Mouse (Mus musculus) embryonic fibroblast, embryonic 13.5 days (primary cell): ENCODE data around the gene Mgat4e. TPM values are rescaled to one million over a fixed set of nuclear protein-coding genes. Genes with fewer than 3 reads are reported as not detected.
"Not testable (repeated sequence)": the region's sequence is repeated elsewhere in the genome, so short reads cannot be mapped to it uniquely, and the experiment has no call there.

Experiments
- H3K27ac ChIP-seq: 2 replicates; pipeline ENCODE4 v1.5.1; 2012; ENCODE audit warnings: low read length, control low read depth, inconsistent platforms; ENCODE audit not compliant: insufficient read depth
- H3K4me1 ChIP-seq: 2 replicates; pipeline ENCODE4 v1.6.1; 2011; ENCODE audit warnings: low read length; ENCODE audit not compliant: control insufficient read depth, insufficient read depth
- H3K4me3 ChIP-seq: 2 replicates; pipeline ENCODE4 v1.5.1; 2011; ENCODE audit warnings: mild to moderate bottlenecking, control low read depth, low read length; ENCODE audit not compliant: insufficient read depth
- CTCF ChIP-seq: IDR thresholded peaks from 2 replicates; pipeline ENCODE4 v1.5.1; 2011; ENCODE audit warnings: mild to moderate bottlenecking, control low read depth, low read length, moderate library complexity, borderline replicate concordance; ENCODE audit not compliant: insufficient read depth
- POLR2A ChIP-seq: IDR thresholded peaks from 2 replicates; pipeline ENCODE4 v1.6.1; 2011; ENCODE audit warnings: low read depth, mild to moderate bottlenecking, control low read depth, low read length, moderate library complexity
- polyA plus RNA-seq: library from polyadenylated mRNA; stranded (reverse); fragments of >200 nt; gene quantifications from 2 replicates; pipeline ENCODE4 v1.2.4, GENCODE M21; 2011; ENCODE audit warnings: low read depth; ENCODE audit not compliant: missing spikeins, insufficient read length

Gene Mgat4e
- polyA plus RNA-seq, 1 experiment = not detected

- Histone ChIP-seq H3K4me1 (no peaks in the 10 kb centered on the region; the same call in 1 of the 2 replicates), H3K27ac (no peak overlapping the region), H3K4me3 (no peak overlapping the region)
- TF ChIP-seq CTCF (no peak), POLR2A (no peak)
These were observed 9.0 kb upstream of the Mgat4e start for GRCm38 (mm10) chr1:134558511-134558910.

GRCm38 (mm10) chr1:134556671-134557218 is 7.3 kb upstream of the Mgat4e start:
- H3K27ac ChIP-seq = peak overlapping the region; percentile 23
- H3K4me1 ChIP-seq = no peaks in the 10 kb centered on the region; the same call in 1 of the 2 replicates
- peak overlapping the region; percentile 38 for H3K4me3 ChIP-seq
- TF ChIP-seq CTCF (no peak), POLR2A (peak; percentile 89)

GRCm38 (mm10) chr1:134555871-134556670 is 6.6 kb upstream of the Mgat4e start:
- peak overlapping the region; percentile 38 for H3K4me3 ChIP-seq
- H3K4me1 ChIP-seq = no peaks in the 10 kb centered on the region; the same call in 1 of the 2 replicates
- H3K27ac ChIP-seq = peak overlapping the region; percentile 23
- TF ChIP-seq CTCF (no peak), POLR2A (peak; percentile 12; the same call in 1 of the 2 replicates)

- Histone ChIP-seq H3K4me3 (no peak overlapping the region), H3K27ac (no peak overlapping the region), H3K4me1 (no peaks in the 10 kb centered on the region; the same call in 1 of the 2 replicates)
- TF ChIP-seq POLR2A (no peak), CTCF (no peak)
These were observed 5.9 kb upstream of the Mgat4e start for GRCm38 (mm10) chr1:134555240-134555870.

- no peaks in the 10 kb centered on the region; the same call in 1 of the 2 replicates for H3K4me1 ChIP-seq
- peak overlapping the region; percentile 88 for H3K27ac ChIP-seq
- TF ChIP-seq CTCF = no peak
- no peak for TF ChIP-seq POLR2A
- H3K4me3 ChIP-seq = no peak overlapping the region
These were observed 2.9 kb upstream of the Mgat4e start for GRCm38 (mm10) chr1:134552396-134552795.

GRCm38 (mm10) chr1:134551869-134552268 is 2.4 kb upstream of the Mgat4e start:
- Histone ChIP-seq H3K4me3 (no peak overlapping the region), H3K27ac (peak overlapping the region; percentile 69), H3K4me1 (no peaks in the 10 kb centered on the region; the same call in 1 of the 2 replicates)
- TF ChIP-seq CTCF = no peak
- no peak for TF ChIP-seq POLR2A

- TF ChIP-seq CTCF (no peak), POLR2A (no peak)
These were observed 1.3 kb downstream of the Mgat4e start for GRCm38 (mm10) chr1:134548231-134548630.

GRCm38 (mm10) chr1:134540610-134541009 is 8.9 kb downstream of the Mgat4e start:
- TF ChIP-seq POLR2A (no peak), CTCF (no peak)
- H3K4me1 ChIP-seq = no peaks in the 10 kb centered on the region
- no peak overlapping the region for H3K27ac ChIP-seq
- no peak overlapping the region for H3K4me3 ChIP-seq

More at GRCm38 (mm10) chr1:134548231-134548630, 1.3 kb downstream of the Mgat4e start:
- Histone ChIP-seq H3K27ac (no peak overlapping the region), H3K4me3 (no peak overlapping the region), H3K4me1 (no peaks in the 10 kb centered on the region; the same call in 1 of the 2 replicates)

GRCm38 (mm10) chr1:134535513-134535912 is 14.0 kb downstream of the Mgat4e start:
- Histone ChIP-seq H3K4me1 (no peaks in the 10 kb centered on the region), H3K4me3 (no peak overlapping the region), H3K27ac (no peak overlapping the region)
- TF ChIP-seq POLR2A (no peak), CTCF (no peak)

- TF ChIP-seq POLR2A = no peak
- no peak for TF ChIP-seq CTCF
- no peak overlapping the region for H3K4me3 ChIP-seq
- H3K4me1 ChIP-seq = no peaks in the 10 kb centered on the region
- H3K27ac ChIP-seq = no peak overlapping the region
These were observed 14.4 kb downstream of the Mgat4e start for GRCm38 (mm10) chr1:134535054-134535453.

GRCm38 (mm10) chr1:134533710-134534109 is 15.8 kb downstream of the Mgat4e start:
- H3K27ac ChIP-seq, H3K4me3 ChIP-seq, H3K4me1 ChIP-seq: not testable (repeated sequence)
